Mouse (Mus musculus) midbrain, embryonic 16.5 days (tissue): ENCODE results near the gene Zfp385a. TPM values are rescaled to one million over a fixed set of nuclear protein-coding genes. Genes with fewer than 3 reads are reported as not detected.
"Not testable (repeated sequence)": the region's sequence is repeated elsewhere in the genome, so short reads cannot be mapped to it uniquely, and the experiment has no call there.

Experiments
- ATAC-seq: fragments of 200-750 bp; cut with Nextera tagmentation; 2 replicates; pipeline ENCODE4 v1.8.0; 2017; ENCODE audit warnings: moderate TSS enrichment
- H3K27ac ChIP-seq: fragments of 300-500 bp; sonication (generic); 2 replicates; pipeline ENCODE4 v1.5.1; 2014; ENCODE audit warnings: mild to moderate bottlenecking, low read length, mixed read lengths
- H3K27me3 ChIP-seq: fragments of 300-500 bp; sonication (generic); 2 replicates; pipeline ENCODE4 v1.6.1; 2014; ENCODE audit warnings: low read depth, low read length, mixed read lengths; ENCODE audit not compliant: control insufficient read depth, insufficient read depth
- H3K36me3 ChIP-seq: fragments of 300-500 bp; sonication (generic); 2 replicates; pipeline ENCODE4 v1.6.1; 2014; ENCODE audit warnings: mild to moderate bottlenecking, low read length, moderate library complexity, mixed read lengths; ENCODE audit not compliant: control insufficient read depth, insufficient read depth
- H3K4me1 ChIP-seq: fragments of 300-500 bp; sonication (generic); 2 replicates; pipeline ENCODE4 v1.6.1; 2014; ENCODE audit warnings: mild to moderate bottlenecking, low read length, mixed read lengths; ENCODE audit not compliant: control insufficient read depth, insufficient read depth
- H3K4me2 ChIP-seq: fragments of 300-500 bp; sonication (generic); 2 replicates; pipeline ENCODE4 v1.6.1; 2014; ENCODE audit warnings: mild to moderate bottlenecking, low read length, mixed read lengths
- H3K4me3 ChIP-seq: fragments of 300-500 bp; sonication (generic); 2 replicates; pipeline ENCODE4 v1.5.1; 2014; ENCODE audit warnings: low read depth, mild to moderate bottlenecking, low read length, moderate library complexity, mixed read lengths
- H3K9ac ChIP-seq: fragments of 300-500 bp; sonication (generic); 2 replicates; pipeline ENCODE4 v1.6.1; 2014; ENCODE audit warnings: low read depth, low read length, mixed read lengths
- H3K9me3 ChIP-seq: fragments of 300-500 bp; sonication (generic); replicated peaks from 2 replicates; pipeline ENCODE4 v1.6.1; 2014; ENCODE audit warnings: mild to moderate bottlenecking, low read length, mixed read lengths; ENCODE audit not compliant: control insufficient read depth, poor library complexity, severe bottlenecking
- WGBS: fragments of 180-500 bp; shearing (Covaris S2); extraction: QIAGEN DNeasy Blood & Tissue Kit; methylation state at CpG from one replicate; pipeline ENCODE4 v1.1.7; 2014; 5-methylcytosine and 5-hydroxymethylcytosine counted together
- polyA plus RNA-seq: library from polyadenylated mRNA; unstranded; fragments of >200 nt; fragmentation: Nextera tagmentation; extraction: Ambion mirVana; gene quantifications from 2 replicates; pipeline ENCODE4 v1.2.1, GENCODE M21; 2015

Zfp385a gene
- polyA plus RNA-seq, 1 experiment from 2014 or later = 22.7 TPM

DNA sequence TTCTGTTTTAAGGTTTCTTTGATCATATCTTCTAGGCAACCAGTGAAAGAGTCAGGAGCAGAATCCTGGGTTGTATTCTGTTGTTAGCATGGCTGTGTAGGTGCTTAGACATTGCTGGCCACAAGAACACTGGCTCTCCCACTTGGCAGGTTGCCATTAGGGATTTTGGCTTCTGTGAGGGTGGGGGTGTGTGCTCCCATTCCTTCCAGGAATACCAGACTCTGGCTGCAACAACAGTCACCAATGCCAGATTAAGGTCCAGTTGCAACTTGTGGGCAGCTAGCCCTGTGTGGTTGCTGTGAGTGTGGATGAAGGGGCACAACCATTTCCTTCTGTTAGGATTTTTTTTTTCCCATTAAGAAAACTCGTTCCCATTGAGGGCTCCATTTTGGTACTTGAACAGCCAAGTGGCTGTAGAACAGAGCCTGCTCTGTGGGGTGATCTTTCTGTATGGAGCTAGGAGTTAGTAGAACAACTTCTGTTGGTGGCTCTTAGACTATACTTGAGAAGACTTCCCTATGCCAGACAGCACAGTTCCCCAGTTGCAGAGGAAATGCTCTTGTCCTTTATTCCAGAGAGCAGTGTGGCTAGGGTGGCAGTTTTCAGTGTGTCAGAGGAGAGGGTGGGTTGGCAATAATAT is 54.0 kb downstream of the Zfp385a start:
- Histone ChIP-seq H3K4me2 (no peak overlapping the region), H3K9me3 (no peaks in the 10 kb centered on the region), H3K4me1 (no peaks in the 10 kb centered on the region; the same call in 1 of the 2 replicates), H3K27ac (peak overlapping the region; percentile 48), H3K9ac (no peak overlapping the region), H3K27me3 (no peaks in the 10 kb centered on the region), H3K36me3 (no peaks in the 10 kb centered on the region), H3K4me3 (no peak overlapping the region)
- WGBS = 68% methylated on average over 1 of the region's 1 CpGs
- ATAC-seq = peak; percentile 82

DNA sequence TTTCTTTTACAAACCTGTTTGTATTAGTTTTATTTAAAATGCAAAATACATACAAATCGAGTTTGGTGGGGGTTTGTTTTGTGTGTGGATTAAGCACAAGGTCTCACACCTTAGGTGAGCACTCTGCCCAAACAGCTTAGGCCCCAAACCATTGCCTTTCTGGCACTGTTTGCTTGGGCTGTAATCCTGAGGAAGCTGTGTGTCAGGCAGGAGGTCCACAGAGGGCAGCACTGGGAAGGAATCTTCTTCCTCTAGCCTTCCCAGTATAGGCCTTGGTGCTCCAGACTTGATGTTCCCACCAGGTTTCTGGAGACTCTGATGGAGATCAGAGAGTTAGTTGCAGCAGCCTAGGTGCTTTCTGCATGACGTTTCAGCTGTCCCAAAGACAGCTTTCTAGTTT is 55.2 kb downstream of the Zfp385a start:
- no peak overlapping the region for H3K4me3 ChIP-seq
- 0 out of 2 replicates have a peak overlapping the region, but pooled peaks have one; percentile 43 for H3K27ac ChIP-seq
- no peaks in the 10 kb centered on the region; the same call in 1 of the 2 replicates for H3K4me1 ChIP-seq
- 38% methylated on average over 2 of the region's 2 CpGs for WGBS
- H3K9me3 ChIP-seq = no peaks in the 10 kb centered on the region
- no peak overlapping the region for H3K9ac ChIP-seq
- ATAC-seq = no peak
- no peaks in the 10 kb centered on the region for H3K36me3 ChIP-seq
- H3K4me2 ChIP-seq = no peak overlapping the region
- no peaks in the 10 kb centered on the region for H3K27me3 ChIP-seq

DNA sequence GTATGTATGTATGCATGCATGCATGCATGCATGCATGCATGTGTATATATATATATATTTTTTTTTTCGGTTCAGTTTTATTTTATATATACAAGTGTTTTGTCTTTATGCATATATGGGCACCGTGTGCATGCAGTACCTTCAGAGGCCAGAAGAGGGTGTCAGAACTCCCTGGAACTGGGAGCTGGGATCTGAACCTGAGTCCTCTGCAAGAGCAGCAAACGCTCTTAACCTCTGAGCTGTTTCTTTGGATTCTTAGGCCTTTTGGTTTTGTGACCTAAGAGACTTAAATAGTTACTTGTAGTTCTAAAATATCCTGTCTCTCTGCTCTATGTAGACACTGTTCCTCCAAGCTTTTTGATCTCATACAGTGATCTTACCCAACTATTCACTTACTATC is 55.8 kb downstream of the Zfp385a start:
- ATAC-seq = no peak
- Histone ChIP-seq H3K36me3 (no peaks in the 10 kb centered on the region), H3K4me3 (no peak overlapping the region), H3K4me2 (no peak overlapping the region), H3K9ac (no peak overlapping the region), H3K4me1 (no peaks in the 10 kb centered on the region), H3K27me3 (no peaks in the 10 kb centered on the region), H3K27ac (no peak overlapping the region), H3K9me3 (no peaks in the 10 kb centered on the region)
- WGBS = 51% methylated on average over 3 of the region's 3 CpGs

DNA sequence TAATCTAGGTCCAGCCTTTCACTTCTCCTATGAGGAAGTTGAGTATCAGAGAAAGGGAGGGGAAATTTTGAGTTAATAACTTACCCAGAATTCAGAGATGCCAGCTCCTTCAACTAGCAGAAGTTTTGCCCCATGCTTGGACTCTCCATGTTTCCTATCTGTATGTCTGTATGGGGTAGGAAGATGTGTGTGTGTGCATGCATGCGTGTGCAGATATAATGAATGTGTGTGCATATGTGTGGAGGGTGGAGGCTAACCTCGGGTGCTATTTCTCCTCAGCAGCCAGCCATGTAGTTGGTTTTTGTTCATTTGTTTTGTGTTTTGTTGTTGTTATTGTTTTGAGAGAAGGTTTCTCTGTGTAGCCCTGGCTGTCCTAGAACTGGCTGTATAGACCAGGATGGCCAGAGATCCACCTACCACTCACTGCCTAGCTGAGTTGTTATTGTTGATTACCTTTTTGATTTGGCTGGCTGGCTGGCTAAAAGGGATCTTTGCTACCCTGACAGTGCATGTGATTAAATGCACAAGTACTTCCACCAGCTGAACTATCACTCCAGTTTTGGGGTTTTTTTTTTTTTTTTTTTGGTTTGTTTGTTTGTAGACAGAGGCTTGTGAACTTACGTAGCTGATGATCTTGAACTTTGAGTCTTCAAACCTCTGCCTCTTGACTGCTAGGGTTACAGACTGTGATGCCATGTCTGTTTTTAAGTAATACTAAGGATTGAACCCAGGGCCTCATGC is 58.3 kb downstream of the Zfp385a start:
- H3K36me3 ChIP-seq = no peaks in the 10 kb centered on the region
- no peak overlapping the region for H3K4me2 ChIP-seq
- no peak for ATAC-seq
- H3K27me3 ChIP-seq = no peaks in the 10 kb centered on the region
- 89% methylated on average over 3 of the region's 3 CpGs for WGBS
- H3K27ac ChIP-seq = no peak overlapping the region
- H3K4me1 ChIP-seq = no peaks in the 10 kb centered on the region
- H3K9ac ChIP-seq = no peak overlapping the region
- H3K4me3 ChIP-seq = no peak overlapping the region
- H3K9me3 ChIP-seq = no peaks in the 10 kb centered on the region

DNA sequence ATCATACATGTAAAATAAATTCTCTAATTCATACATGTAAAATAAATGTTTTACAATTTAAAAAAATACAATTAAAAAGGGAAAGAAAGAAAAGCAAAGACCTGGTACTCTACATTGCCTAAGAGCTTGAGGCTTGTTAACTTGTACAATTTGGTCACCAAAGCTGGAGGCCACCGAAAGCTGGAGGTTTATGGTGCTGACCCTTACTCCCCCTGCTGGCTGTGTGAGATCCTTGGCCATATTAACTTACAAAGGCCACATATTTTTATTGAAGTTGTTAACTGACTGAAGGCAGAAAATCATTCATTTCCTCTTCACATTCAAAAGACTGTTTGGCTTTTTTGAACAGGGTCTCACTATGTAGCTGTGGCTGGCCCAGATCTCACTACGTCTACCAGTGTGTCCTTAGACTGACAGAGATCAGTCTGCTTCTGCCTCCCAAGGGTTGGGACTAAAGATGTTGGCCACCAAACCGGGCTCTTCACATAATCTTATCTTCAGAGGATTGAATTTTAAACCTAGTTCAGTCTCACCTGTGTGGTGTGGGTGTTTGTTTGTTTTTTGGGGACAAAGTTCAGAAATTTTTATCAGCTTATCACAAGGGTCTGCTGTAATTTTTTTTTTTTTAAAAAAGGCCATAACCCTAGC is 59.0 kb downstream of the Zfp385a start:
- Histone ChIP-seq H3K9ac (no peak overlapping the region), H3K36me3 (no peaks in the 10 kb centered on the region), H3K27ac (no peak overlapping the region), H3K27me3 (no peaks in the 10 kb centered on the region), H3K9me3 (no peaks in the 10 kb centered on the region), H3K4me2 (no peak overlapping the region), H3K4me3 (no peak overlapping the region), H3K4me1 (no peaks in the 10 kb centered on the region)
- no peak for ATAC-seq
- 73% methylated on average over 3 of the region's 3 CpGs for WGBS

DNA sequence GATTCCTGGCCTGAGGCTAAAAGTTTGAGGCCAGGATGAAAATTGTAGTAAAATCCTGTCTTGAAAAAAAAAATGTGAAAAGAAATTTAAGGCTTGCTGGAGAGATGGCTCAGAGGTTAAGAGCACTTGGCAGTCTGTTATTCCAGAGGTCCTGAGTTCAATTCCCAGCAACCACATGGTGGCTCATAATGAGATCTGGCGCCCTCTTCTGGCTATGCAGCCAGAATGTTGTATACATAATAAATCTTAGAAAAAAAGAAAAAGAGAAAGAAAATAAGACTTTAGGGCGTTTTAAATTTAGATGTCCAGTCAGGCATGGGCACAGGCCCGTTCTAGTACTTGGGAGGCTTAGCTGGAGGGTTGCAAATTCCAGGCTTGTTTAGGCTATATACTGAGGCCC is 60.1 kb downstream of the Zfp385a start:
- no peak overlapping the region for H3K4me3 ChIP-seq
- H3K27me3 ChIP-seq = no peaks in the 10 kb centered on the region
- peaks cover under 1% of the 10 kb centered on the region; the same call in 1 of the 2 replicates for H3K4me1 ChIP-seq
- no peak overlapping the region for H3K27ac ChIP-seq
- ATAC-seq = no peak
- WGBS = 65% methylated on average over 3 of the region's 3 CpGs
- no peaks in the 10 kb centered on the region for H3K36me3 ChIP-seq
- no peak overlapping the region for H3K9ac ChIP-seq
- no peaks in the 10 kb centered on the region for H3K9me3 ChIP-seq
- H3K4me2 ChIP-seq = no peak overlapping the region

DNA sequence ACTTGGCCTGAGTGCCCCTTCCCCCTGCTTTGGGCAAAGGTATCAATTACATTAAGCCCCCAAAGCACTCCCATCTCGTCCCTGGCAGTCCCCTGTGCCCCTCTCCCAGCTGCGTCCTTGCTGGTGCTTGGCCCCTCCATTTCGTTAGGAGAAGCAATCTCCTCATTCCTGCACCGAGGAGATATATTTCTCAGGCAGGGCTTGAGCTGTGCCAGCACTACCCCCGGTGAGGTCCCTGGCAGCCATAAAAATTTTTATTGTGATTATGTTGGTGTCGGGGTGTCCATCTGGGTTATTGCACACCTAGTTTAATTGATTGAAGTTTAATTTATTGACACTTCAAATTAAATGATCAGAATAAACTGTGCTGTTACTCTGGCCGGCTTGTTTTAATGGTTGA is 61.9 kb downstream of the Zfp385a start:
- Histone ChIP-seq H3K36me3 (no peaks in the 10 kb centered on the region), H3K4me2 (no peak overlapping the region), H3K27ac (no peak overlapping the region), H3K4me3 (no peak overlapping the region), H3K9me3 (no peaks in the 10 kb centered on the region), H3K4me1 (peaks cover 15% of the 10 kb centered on the region), H3K27me3 (no peaks in the 10 kb centered on the region), H3K9ac (no peak overlapping the region)
- WGBS = 79% methylated on average over 7 of the region's 7 CpGs
- ATAC-seq = no peak

DNA sequence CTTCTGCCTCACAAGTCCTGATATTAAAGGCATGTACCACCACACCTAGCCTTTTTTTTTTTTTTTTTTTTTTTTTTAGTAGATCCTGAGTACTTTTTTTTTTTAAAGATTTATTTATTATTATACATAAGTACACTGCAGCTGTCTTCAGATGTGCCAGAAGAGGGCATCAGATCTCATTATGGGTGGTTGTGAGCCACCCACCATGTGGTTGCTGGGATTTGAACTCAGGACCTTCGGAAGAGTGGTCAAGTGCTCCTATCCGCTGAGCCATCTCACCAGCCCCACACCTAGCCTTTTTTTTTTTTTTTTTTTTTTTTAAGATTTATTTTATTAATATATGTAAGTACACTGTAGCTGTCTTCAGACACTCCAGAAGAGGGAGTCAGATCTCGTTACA is 64.0 kb downstream of the Zfp385a start:
- ATAC-seq = not testable (repeated sequence)

More for the DNA sequence above, 64.0 kb downstream of the Zfp385a start:
- not testable (repeated sequence) for H3K4me2 ChIP-seq, H3K36me3 ChIP-seq, H3K9me3 ChIP-seq, H3K27me3 ChIP-seq, H3K27ac ChIP-seq, H3K9ac ChIP-seq, H3K4me3 ChIP-seq
- H3K4me1 ChIP-seq = peaks cover 15% of the 10 kb centered on the region
- WGBS = 98% methylated on average over 2 of the region's 3 CpGs
